Mouse (Mus musculus) embryo, embryonic 9.5 days (tissue): ENCODE results near the gene Iah1.

Source experiments
- DNase-seq: peaks from one replicate; pipeline ENCODE4 v3.0.0-alpha.2; 2017; ENCODE audit errors: extremely low spot score

Gene Iah1

DNA sequence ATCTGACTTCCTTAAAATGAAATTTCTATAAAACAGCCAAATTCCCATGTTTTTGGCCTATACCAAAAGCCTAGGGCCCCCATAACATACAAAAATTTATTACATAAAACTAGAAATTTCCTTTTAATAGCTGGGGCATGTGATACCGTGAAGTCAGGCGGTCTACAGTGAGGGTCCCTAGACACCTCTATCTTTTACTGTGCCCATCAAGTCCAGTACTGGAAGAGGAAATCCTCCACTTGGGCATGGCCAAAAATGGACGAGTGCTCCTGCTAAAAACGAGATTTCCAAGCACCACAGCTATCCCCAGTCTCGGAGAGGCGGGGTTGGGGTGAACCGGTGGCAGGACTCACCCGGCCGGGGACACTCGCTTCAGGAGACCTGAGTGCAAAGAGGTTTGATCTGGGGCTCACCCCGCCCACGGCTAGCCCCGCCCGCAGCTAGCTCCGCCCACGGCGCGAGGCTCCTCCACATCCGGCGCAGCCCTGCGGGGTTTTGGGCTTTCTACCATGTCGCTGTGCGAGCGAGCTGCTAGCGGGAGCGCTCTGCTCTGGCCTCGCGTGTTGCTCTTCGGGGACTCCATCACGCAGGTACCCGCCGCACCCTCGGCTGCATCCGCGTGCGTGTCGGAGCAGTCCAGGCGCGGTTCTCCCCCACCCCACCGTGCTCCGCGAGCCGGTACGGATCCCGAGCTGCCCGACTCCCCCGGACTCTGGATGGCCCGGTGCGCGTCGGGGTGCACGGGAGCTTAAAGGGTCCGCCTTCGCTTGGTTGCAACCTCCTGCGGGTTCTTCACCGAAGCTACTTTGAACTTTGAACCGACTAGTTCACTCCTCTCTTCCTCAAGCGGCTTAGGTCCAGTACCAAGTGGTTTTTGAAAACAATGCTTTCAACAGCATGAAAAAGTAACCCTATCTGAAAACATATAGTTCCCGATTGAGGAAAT is at the start of gene Iah1:
Iah1 (plus strand) TSS at position 467 of the 946 bp plus-strand sequence.
- peak; percentile 90 for DNase-seq

DNA sequence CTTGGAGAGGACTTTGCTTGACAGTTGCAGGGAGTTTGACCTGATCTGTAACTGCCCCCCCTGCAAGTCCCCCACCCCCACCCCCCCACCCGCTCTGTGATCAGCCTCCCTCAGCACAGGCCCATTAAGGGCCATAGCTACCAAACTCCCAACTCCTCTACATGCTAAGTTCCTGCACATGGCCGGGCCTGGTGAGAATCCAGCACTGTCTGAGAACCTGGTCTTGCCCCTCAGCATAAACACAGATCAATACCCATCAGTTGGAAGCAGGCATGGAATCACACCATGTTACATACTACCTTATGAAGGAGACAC is 49.4 kb upstream of the Iah1 start:
- no peak for DNase-seq

DNA sequence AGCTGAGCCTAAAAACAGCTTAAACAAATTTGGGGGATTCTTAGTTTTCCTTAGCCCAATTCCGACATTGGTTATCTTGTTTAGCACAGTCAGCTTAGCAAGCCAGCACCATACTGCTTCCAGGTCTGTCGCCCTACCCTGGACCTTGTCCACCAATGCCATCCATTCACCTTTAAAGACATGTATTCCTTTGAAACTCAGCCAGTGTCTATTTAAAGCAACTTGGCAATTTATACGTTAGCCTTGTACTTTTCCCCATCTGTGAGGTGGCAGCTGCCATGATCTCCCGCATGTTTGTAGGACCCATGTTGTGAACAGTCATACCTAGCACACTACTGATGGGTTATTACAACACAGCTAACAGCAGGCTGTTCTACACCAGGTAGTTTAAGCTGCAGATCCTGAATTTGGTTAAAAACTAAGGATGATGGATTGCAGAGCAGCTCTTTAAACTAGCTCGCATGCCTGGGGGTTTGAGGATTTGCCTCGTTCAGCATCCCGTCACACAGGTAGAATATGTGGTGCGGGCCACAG is 48.0 kb upstream of the Iah1 start:
- no peak for DNase-seq

DNA sequence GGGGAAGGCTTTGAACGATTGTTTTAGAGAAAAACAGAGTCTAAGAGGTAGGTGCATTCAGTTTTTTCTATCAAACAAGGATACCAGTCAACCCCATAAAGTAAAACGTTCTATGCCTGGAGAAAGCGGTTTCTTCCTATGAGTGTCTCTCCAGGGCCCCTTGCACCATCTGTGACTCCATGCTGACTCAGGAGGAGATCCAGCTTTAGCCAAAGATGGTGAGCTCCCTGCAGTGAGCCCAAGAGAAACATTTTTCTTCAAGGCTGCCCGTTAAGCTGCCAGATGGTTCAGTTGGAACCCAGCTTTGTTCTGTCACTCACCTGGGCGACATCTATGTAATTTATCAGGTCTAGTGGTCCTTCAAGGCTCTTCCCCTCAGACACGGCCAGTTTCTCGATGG is 41.7 kb upstream of the Iah1 start:
- DNase-seq: no peak

DNA sequence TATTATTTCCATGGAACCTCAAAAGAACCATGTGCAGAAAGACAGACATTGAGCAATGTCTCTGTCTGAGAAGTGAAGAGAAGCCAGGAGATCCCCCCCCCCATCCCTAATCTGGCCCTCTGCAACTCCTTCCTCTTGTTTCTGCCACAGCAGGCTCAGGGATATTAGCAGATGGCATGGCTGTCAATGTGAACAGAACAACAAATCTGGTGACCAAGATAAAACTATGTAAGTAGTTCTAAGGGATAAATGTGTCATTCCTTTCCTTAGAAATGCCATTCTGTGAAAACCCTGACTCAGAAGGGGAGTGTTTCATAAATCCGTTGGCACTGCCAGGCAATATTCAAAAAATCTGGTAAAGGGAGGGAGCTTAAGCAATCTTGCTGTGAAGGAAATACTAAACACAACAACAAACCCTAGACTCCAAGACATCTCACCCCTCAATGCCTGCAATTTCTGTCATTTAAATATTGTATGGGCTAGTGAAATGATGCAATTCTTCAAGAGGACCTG is 38.8 kb upstream of the Iah1 start:
- no peak for DNase-seq

DNA sequence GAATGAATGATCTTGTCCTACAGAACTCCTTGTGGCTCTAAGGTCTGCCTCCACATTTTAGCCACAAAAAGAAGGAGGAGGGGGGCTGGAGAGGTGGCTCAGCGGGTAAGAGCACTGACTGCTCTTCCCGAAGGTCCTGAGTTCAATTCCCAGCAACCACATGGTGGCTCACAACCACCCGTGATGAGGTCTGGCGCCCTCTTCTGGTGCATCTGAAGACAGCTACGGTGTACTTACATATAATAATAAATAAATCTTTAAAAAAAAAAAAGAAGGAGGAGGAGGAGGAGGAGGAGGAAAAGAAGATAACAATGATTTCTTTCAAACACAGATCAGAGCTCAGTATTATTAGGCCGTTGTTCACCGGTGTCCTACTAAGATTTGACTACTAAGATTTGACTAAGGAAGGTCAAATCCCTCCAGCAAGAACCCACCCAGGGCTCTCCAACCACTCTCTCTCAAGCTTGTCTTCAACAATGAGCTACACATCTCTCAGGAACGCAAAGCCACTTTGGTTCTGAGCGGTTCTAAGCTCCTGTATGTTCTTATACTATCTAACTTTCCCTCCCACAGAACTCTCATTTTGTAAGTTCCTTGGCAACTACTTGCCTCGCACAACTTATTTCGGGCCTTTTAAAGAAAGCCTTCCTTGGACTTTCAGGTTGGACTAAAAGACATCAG is 31.3 kb upstream of the Iah1 start, which contains the start of gene Cpsf3:
Cpsf3 (plus strand) TSS at position 631 of the 681 bp plus-strand sequence.
- no peak for DNase-seq

DNA sequence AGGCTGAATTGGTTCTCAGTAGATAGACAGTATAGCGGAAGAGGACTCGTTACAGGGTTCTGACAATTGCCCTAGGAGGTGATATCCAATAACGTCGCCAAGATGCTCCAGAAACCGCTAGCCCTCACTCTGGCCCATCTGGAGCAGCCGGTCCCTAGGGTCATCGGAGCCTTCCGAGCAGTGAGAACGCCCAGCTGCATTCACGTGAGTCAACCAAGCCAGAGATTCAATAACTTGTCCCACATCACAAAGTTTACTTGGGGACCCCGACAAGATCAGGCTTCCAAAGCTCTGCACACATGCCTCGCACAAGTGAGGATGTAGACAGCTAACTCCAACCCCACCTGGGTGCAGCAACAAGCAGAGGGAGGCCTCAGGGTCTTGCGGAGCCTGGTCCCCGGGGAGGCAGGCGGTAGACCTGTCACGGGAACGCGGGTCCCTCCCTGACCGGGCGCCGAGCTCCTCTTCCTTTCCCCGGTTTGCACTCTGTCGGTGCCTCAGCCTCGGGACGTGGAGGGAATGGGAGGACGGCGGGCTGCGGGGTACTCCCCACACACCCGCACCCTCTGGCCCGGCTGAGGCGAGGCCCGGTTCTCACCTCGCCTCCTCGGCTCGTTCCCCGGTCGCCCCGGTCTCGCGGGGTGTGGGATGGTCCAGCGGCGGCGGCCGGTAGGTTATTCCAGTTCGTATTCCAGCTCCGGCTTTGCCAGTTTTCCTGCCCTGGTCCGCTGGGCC is 30.5 kb upstream of the Iah1 start:
- no peak for DNase-seq

DNA sequence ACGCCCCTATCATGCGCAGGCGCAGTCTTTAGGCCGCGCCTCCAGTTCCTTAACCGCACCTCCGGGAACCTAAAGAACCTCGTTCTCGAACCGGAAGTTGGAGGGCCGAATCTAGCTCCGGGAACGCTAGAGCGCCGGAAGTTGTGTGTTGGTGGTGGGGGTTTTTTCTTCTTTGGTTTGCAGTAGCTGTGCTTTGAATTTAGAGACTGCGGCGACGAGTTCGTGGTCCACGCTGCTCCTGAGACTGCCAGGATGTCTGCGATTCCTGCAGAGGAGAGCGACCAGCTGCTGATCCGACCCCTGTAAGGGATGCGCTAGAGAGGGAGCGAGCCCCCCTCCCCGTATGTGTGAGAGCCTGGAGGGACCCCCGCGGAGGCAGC is 30.0 kb upstream of the Iah1 start, which contains the start of gene Itgb1bp1:
Itgb1bp1 (minus strand) TSS at position 42 of the 380 bp plus-strand sequence.
- DNase-seq: peak; percentile 97

DNA sequence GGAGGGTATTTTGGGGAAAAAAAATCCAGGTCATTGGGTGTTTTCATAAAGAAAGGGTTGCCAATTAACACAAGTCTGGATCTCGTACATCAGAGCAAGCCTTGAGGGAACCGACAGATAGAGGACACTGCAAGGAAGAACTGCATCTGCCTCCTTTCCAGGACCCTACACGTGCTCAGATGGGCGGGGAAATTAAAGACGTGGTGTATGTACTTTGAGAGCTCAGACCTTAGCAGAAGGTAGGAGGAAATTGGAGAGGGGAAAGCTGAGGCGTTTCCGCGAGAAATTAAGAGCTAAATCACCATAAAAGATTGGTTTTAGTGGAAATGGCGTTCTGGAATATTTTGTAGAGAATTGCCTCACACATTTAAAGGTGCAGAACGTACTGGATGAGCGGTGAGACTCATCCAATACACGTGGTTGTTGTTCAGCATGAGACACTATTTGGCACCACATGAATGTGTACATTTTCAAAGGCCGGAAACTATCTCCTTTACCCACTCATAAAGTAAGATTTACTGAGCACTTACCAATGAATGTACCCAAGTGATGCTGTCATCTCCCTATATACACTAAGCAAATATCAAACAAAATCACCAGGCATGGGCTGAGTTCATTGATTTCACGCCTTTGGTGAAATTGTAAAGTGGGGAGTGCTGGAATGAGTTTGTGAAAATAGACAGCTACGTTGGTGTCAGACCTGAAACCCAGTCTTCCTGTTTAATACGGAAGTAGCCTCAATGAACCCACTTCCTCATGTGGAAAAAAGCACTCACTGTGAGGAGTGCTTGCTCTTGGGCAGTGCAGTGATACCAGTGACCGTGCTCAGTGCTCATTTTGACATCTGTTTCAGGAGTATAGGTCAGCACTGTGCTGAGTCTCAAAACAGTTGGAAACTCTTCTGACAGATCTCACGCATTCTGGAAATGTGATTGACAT is 29.2 kb upstream of the Iah1 start:
- DNase-seq: no peak

DNA sequence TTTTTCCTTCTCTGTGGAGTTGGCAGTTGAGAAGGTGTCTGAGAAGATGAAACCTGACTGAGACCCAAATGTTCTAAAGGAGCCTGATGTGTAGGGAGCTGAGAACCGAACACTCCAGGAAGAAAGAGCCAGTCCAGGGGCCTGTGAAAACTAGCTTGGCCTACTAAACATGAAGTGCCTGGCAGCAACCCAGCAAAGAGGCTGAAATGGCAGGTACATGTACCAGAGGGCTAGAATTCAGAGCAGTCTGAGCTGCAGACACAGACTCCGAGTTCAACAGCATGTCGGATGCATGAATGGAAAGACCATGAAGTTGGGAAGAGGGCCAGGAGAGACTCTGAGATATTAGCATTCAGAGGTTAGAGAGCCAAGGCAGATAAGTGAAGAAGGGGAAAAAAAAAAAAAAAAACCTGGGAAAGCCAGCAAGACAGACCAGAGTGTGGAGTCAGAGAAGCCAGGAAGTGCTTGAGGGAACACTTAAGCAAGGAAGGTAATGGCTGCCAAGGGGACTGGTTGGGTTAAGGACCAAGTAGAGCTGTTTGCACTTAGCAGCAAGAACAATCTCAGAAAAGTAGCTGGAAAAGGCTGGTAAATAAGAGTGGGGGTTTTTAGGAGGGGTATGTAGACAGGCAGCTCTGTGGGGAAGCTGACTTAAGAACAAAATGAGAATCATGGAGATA is 27.3 kb upstream of the Iah1 start:
- no peak for DNase-seq

DNA sequence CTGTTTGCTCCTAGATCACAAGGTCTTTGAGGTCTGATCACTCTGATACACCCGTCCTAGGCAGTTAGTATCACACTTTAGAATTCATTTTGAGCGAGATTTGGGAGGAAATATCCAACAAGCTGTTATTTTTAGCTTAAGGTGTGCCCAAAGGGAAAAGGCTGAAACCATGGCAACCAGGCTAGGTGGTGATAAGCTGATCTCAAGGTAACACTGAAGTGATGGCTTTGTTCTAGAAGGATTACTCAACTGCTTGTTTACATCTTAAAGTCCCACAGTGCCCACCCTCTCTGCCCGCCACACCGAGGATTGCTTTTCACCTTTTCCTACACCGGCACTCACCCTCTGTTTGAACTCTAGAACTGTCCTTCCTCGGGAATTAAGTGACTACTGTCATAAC is 26.5 kb upstream of the Iah1 start:
- DNase-seq: no peak

DNA sequence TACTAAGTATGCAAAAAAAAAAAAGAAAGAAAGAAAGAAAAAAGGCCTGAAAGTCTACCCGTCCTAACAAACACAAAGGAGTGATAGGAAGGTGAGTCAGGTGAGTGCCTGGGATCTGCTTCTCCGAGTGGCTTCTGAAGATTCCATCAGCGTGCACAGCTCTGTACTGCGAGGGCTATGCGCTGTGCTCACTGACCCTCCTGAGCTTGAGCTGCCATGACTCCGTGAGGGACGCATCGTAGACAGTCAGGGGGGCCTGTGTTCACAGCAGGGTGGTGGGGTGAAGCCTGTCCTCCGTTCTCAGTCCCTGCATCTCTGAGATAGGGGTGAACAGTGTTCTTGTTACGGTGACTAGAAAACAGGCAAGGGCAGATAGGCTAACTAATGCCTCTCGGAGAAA is 17.3 kb upstream of the Iah1 start:
- DNase-seq: no peak

DNA sequence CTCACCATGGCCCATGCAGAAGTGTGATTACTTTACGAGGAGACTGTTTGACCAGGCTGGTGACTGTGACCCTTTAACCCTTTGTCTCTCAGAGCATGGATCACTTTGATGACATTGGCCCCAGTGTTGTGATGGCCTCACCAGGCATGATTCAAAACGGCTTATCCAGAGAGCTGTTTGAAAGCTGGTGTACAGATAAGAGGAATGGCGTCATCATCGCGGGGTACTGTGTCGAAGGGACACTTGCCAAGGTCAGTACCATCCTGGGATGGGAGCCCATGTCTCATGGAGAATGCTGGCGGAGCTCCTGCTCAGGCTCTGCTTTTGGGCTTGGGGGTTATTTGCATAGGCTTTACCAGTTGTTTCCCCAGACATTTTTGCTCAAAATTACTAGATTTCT is 14.9 kb upstream of the Iah1 start:
- no peak for DNase-seq

DNA sequence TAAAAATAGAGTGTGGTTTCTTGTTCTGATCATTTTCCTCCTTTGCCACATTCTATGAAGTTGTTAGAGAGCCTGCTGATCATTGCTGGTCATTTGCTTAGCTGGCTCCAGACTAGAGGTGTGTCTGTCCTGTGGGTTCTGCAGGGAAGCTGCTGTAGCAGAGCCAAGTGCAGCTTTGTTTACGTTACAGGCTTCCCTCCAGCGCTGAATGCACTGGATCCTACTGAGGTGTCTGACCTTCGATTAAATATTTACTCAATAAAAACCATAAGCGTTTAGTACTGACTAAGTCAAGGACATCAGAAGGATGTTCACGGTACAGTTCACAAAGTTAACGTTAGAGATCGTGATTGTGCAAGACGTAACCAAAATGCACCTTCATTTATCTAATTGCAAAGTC is 14.3 kb upstream of the Iah1 start:
- no peak for DNase-seq

DNA sequence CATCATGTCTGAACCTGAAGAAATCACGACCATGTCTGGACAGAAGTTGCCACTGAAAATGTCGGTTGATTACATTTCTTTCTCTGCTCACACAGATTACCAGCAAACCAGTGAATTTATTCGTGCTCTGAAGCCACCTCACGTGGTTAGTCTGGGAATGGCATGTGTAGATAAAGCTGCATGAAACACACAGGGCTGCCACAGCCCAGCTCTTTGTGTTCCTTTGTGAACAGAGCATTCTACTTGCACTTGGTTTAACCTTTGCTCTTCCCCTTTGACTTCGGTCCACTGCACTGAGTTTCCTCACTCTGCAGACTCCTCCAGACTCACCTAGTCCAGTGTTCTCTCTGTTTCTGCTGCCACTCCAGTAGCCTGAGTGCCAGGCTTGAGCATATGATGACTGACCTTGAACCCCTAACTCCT is 13.8 kb upstream of the Iah1 start:
- DNase-seq: no peak

DNA sequence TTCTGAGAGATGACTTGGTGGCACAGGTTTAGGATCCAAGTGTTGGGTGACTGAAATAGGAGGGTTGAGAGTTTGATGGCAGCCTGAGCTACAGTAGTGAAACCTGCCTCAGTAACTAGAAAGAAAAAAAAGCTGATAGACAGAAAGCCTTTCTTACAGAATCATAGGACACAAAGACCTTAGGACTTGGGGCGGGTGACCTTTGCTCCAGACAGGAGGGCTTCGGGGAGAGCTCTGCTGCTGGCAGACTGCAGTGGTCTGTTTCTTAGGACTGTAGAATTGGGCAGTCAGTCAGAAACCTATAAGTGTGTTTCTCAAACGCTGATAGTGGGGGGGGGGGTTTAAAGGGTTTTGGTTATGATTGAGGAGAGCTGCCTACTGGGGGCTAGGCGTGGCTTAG is 10.4 kb upstream of the Iah1 start:
- DNase-seq: no peak

DNA sequence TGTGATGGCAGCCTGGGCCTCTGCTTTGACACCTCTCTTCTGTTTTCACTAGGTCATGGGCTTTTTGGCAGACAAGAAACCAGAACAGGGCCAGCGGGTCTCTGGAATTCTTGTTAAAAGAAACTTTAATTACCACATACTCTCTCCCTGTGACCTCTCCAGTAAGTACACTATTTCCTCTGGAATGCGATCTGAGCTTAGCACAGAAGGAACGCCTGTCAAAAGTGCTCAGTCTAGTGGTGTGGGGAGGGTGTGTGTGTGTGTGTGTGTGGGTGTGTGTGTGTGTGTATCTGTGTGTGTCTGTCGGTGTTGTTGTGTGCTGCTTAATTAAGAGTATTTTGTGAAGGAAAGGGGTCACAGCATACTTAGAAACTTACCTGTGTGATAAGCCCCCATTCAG is 9.5 kb upstream of the Iah1 start:
- no peak for DNase-seq

DNA sequence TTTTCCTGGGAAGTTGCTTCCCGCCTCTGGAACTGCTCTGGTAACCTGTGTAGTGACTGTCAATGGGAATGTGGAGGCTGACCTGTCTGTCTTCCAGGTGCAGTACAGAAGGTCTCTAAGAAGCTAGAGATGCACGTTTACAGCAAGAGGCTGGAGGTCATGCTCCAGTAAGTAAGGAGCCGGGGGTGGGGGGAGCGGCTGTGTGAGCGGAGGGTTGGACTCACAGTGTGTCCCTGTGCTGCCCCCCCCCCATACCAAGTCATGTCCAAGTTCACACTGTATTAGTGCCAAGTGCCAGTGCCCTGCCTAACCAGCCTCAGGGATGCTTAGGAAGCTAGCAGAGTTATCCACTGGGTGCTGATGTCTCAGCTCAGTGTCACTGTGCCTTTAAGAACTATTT is 4.0 kb upstream of the Iah1 start:
- DNase-seq: no peak

DNA sequence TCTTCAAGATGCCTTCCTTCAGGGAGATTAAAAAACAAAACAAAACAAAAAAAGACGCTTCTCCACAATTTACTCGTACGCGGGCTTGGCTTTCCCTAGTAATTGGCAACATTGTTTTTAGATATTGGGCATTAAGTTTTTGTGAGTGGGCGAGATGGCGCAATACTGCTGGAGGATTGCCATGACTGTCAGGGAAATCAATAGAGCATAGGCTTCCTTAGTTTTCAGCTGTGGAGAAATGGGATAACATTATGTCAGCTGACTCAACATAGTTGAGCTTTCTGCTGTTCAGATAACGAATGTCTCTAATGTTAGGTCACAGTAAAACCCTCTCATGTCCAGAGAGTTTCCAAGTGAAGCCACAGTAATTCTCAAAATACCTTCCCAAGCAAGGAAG is 678 bp downstream of the Iah1 start:
- peak; percentile 4 for DNase-seq
